Mouse (Mus musculus) lung, postnatal 36 days (tissue): Measurements from ENCODE around the gene Hcn2.

Experiments used
- DNase-seq: peaks from one replicate; pipeline ENCODE4 v3.0.0; 2022; ENCODE audit warnings: mixed read lengths

Gene Hcn2

DNA sequence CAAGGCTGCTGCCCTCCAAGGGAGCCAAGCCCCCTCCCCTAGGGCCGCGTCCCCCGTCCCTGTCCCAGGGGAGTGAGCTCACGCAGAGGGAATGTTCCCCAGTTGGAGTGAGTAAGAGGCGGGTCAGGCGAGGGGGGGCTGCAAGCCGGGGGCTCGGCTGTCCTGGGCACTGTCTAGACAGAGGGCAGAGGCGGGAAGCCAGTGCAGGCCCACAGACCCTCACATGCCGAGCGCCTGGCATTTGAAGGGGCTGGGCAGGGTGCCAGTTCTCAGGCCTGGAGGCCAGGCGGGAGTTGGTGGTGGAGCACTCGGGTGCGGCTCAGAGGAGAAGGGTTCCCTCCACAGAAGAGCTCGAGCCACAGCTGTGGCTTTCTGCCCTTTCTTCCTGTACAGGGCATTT is 61.6 kb downstream of the Hcn2 start:
- DNase-seq: peak; percentile 59

DNA sequence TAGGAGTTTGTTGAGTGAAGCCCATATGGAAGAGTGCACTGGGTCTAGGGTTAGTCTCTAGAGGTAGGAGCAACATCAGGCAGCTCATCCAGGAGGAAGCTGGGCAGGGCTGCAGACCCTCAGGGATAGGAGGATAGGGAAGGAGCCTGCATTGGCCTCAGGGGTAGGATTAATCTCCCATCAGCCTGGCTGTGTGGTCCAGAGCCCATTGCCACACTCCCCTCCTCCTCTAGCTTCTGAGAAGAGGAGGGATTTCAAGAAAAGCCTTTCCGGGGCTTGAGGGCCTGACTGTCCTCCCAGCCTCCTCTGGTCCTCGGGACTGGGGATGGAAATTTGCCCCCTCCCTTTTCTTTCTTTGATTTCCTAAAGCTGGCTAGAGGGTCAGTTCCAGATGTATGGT is 62.8 kb downstream of the Hcn2 start:
- DNase-seq: no peak

DNA sequence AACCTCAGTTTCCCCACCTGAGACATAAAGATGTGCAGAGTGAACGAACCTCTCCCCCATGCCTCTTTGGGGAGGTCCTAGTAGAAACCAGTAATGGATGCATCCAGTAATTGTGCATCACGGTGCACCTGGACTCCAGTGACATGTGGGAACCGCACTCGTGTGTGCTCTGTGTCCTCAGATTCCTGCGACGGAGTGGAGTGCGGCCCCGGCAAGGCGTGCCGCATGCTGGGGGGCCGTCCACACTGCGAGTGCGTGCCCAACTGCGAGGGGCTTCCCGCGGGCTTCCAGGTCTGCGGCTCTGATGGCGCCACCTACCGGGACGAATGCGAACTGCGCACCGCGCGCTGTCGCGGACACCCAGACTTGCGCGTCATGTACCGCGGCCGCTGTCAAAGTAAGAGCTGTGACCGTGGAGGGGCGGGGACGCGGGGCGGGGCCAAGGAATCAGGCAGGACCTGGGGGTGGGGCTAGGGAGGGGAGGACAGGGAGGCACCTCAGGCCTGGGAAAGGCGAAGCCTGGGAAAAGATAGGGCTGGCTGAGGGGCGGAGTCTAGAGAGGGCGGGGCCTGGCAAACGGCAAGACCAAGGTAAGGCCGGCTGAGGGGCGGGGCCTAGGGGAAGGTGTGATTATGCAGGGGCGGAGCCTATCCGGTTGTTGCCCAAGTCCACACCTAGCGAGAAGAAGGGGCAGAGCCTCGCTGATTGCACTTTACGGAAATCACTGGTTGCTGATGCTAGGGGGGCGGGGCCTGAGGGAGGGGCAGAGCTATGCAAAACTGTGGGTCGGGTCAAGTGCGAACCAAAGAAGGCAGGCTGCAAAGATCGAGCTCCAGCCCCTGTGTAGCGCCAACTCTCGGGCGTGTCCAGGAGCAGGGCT is 63.6 kb downstream of the Hcn2 start:
- peak; percentile 98 for DNase-seq

DNA sequence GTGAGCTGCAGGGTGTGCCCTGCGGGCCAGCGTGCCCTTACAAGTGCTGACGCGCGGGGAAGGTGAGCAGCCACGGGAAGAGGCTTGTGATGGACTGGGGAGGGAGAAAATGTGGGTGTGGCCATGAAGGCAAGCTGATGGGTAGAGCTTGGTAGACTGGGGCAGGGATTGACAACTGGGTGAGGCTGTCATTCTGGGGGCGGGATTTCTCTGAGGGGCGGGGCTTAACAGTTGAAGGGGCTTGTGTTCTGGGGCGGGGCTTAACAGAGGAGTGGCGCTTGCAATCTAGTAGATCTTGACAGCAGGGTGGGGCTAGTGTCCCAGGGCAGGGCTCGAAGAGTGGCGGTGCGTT is 64.2 kb downstream of the Hcn2 start:
- peak; percentile 88 for DNase-seq

GRCm38 (mm10) chr10:79781139-79781538 is 64.7 kb downstream of the Hcn2 start:
- no peak for DNase-seq

GRCm38 (mm10) chr10:79781956-79782355 is 65.5 kb downstream of the Hcn2 start:
- DNase-seq: no peak

- DNase-seq: no peak
Observed at GRCm38 (mm10) chr10:79783050-79783449, 66.6 kb downstream of the Hcn2 start.

GRCm38 (mm10) chr10:79783920-79784800 is 67.7 kb downstream of the Hcn2 start:
- peak; percentile 70 for DNase-seq
